Mouse (Mus musculus) heart, embryonic 14.5 days (tissue): ENCODE measurements around the gene Hs3st4. TPM values are rescaled to one million over a fixed set of nuclear protein-coding genes. Genes with fewer than 3 reads are reported as not detected.

Source experiments
- ATAC-seq: fragments of 200-750 bp; cut with Nextera tagmentation; 2 replicates; pipeline ENCODE4 v1.8.0; 2017; ENCODE audit warnings: low read depth, moderate TSS enrichment; ENCODE audit not compliant: insufficient number of reproducible peaks, insufficient read depth, low FRiP score
- H3K27ac ChIP-seq, 2 experiments: fragments of 200-500 bp in 1 of 2; fragments of 300-500 bp in 1 of 2; sonication (generic) in 1 of 2; replicated peaks in 1 of 2; 2 replicates each; pipeline ENCODE4 v1.5.1; 2012 to 2014; ENCODE audit warnings: low read depth in 2 of 2, low read length in 2 of 2, control low read depth in 1 of 2, mild to moderate bottlenecking in 1 of 2, mixed read lengths in 1 of 2; ENCODE audit not compliant: control insufficient read depth in 1 of 2, insufficient read depth in 1 of 2
- H3K27me3 ChIP-seq: fragments of 300-500 bp; sonication (generic); 2 replicates; pipeline ENCODE4 v1.6.1; 2014; ENCODE audit warnings: mild to moderate bottlenecking, low read length, control low read depth; ENCODE audit not compliant: control insufficient read depth, insufficient read depth
- H3K36me3 ChIP-seq: fragments of 300-500 bp; sonication (generic); 2 replicates; pipeline ENCODE4 v1.6.1; 2014; ENCODE audit warnings: mild to moderate bottlenecking, control low read depth, low read length, mixed read lengths; ENCODE audit not compliant: control insufficient read depth, insufficient read depth
- H3K4me1 ChIP-seq, 2 experiments: fragments of 200-500 bp in 1 of 2; fragments of 300-500 bp in 1 of 2; sonication (generic) in 1 of 2; 2 replicates each; pipeline ENCODE4 v1.6.1; 2012 to 2014; ENCODE audit warnings: low read length in 2 of 2, control low read depth in 1 of 2, mixed read lengths in 1 of 2; ENCODE audit not compliant: control insufficient read depth in 2 of 2, insufficient read depth in 2 of 2
- H3K4me2 ChIP-seq: fragments of 300-500 bp; sonication (generic); 2 replicates; pipeline ENCODE4 v1.6.1; 2014; ENCODE audit warnings: mild to moderate bottlenecking, low read length
- H3K4me3 ChIP-seq, 2 experiments: fragments of 200-500 bp in 1 of 2; fragments of 300-500 bp in 1 of 2; sonication (generic) in 1 of 2; 2 replicates each; pipeline ENCODE4 v1.5.1; 2012 to 2014; ENCODE audit warnings: low read length in 2 of 2, mild to moderate bottlenecking in 2 of 2, control low read depth in 1 of 2, low read depth in 1 of 2, moderate library complexity in 1 of 2; ENCODE audit not compliant: control insufficient read depth in 1 of 2, insufficient read depth in 1 of 2
- H3K9ac ChIP-seq: fragments of 300-500 bp; sonication (generic); 2 replicates; pipeline ENCODE4 v1.6.1; 2014; ENCODE audit warnings: mild to moderate bottlenecking, low read length
- H3K9me3 ChIP-seq: fragments of 300-500 bp; sonication (generic); 2 replicates; pipeline ENCODE4 v1.6.1; 2016; ENCODE audit warnings: low read length, control low read depth; ENCODE audit not compliant: control insufficient read depth
- polyA plus RNA-seq: library from polyadenylated mRNA; unstranded; fragments of >200 nt; fragmentation: Nextera tagmentation; extraction: Ambion mirVana; gene quantifications from 2 replicates; pipeline ENCODE4 v1.2.1, GENCODE M21; 2014

The Hs3st4 gene
- polyA plus RNA-seq, 1 experiment from 2014 or later = 1.0 TPM

GRCm38 (mm10) chr7:124399184-124399583 is 416.5 kb downstream of the Hs3st4 start:
- Histone ChIP-seq H3K9ac (no peak overlapping the region), H3K4me3 (no peak overlapping the region), H3K4me1 (no peaks in the 10 kb centered on the region), H3K4me2 (no peak overlapping the region), H3K9me3 (no peaks in the 10 kb centered on the region), H3K36me3 (no peaks in the 10 kb centered on the region), H3K27me3 (no peaks in the 10 kb centered on the region), H3K27ac (no peak overlapping the region)
- ATAC-seq = no peak

DNA sequence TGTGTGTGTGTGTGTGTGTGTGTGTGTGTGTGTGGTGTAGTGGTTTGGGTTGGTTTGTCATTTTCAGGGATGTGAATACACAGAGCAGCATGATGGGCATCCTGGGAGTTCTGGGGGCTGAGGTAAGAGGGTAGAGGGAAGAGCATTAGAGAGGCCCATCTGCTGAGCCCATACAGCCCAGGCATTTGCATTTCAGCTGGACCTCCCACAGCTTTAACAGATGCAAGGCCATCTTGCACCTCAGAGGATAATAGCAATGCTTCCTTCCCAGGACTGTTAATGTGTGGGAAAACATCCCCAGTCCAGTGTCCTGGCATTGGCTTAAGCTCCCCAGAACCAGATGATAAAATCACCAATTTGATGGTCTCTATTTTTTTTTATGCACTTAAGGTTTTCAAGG is 444.3 kb downstream of the Hs3st4 start:
- Histone ChIP-seq H3K4me2 (no peak overlapping the region), H3K27me3 (no peaks in the 10 kb centered on the region), H3K36me3 (no peaks in the 10 kb centered on the region), H3K9me3 (no peaks in the 10 kb centered on the region), H3K4me1 (no peaks in the 10 kb centered on the region), H3K27ac (no peak overlapping the region), H3K4me3 (no peak overlapping the region), H3K9ac (no peak overlapping the region)
- ATAC-seq = no peak
